Comparison of ENCODE assay signal across 8 mouse cellular contexts in the genomic region with DNA sequence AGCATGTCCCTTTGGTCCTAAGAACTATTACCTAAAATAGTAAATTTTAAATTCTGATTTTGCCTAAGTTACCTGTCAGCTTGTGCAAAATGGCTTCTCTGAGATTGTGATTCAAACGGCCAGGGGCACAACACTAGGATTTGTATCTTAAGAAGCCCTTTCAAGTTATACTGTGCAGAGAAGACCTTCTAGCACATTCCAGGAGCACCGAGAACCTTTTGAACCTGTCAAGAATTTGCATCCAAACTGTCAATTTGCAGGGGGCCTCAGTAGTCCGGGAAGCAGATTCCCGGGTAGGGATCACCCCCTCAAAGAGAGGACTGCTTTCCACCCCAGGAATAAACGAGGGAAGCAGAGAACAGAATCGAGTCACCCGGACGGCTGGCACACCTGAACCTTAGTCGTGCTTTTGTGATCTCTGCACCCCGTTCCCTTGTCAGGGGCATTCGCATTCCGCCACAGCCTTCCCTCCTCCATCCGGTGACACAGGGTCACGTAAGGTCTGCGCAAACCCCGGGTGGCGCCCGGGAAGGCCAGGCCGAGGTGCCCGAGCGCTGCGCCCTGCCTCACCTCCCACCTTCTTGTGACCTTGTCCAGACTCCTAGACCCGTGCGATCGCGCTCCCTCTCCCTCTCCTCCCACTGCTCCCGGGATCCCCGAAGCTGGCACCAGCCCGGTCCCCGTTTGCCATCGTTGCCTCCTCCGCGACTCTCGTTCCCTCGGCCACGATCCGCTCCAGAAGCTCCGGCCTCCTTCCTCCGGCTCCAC. TPM values are rescaled to one million over a fixed set of nuclear protein-coding genes. Genes with fewer than 3 reads are reported as not detected.
DNase-seq lines count a peak whose midpoint lies in the region; ATAC-seq and TF ChIP-seq lines count a peak whose summit lies in the region.

No protein-coding gene starts in this region.

- peak overlapping the region; percentile 87 for H3K4me2 ChIP-seq in heart, embryonic 14.5 days (ENCODE audit: low read length)
- H3K4me2 ChIP-seq in limb, embryonic 14.5 days (replicated peaks; ENCODE audit: low read depth, low read length, severe bottlenecking): peak overlapping the region; percentile 86
- peak overlapping the region; percentile 75 for H3K4me2 ChIP-seq in midbrain, postnatal 0 days (ENCODE audit: low read depth, low read length, poor library complexity, severe bottlenecking)

- WGBS in heart, embryonic 14.5 days: under 1% methylated on average over 39 of the region's 39 CpGs
- 1% methylated on average over 39 of the region's 39 CpGs for WGBS in limb, embryonic 14.5 days
- WGBS in midbrain, postnatal 0 days: under 1% methylated on average over 39 of the region's 39 CpGs

- H3K27ac ChIP-seq in heart, embryonic 14.5 days (replicated peaks in 1 of 2; ENCODE audit: control insufficient read depth in 1 of 2, insufficient read depth in 1 of 2, low read depth in 2 of 2, low read length in 2 of 2): peak overlapping the region; percentile 94 to 99
- H3K27ac ChIP-seq in limb, embryonic 14.5 days (replicated peaks; ENCODE audit: low read depth, low read length): peak overlapping the region; percentile 63
- H3K27ac ChIP-seq in midbrain, postnatal 0 days (ENCODE audit: low read depth, low read length): peak overlapping the region; percentile 85

- TF ChIP-seq CTCF in midbrain, postnatal 0 days (IDR thresholded peaks at IDR 0.05): no peak

- intact Hi-C loops in left cerebral cortex, postnatal 10 days (cut with DNase I): loop anchor here (5.0 kb wide), 1 partner anchor 125 kb away; no protein-coding TSS in a partner anchor

- no peaks in the 10 kb centered on the region for H3K9me3 ChIP-seq in heart, embryonic 14.5 days (ENCODE audit: control insufficient read depth, low read length)
- H3K9me3 ChIP-seq in limb, embryonic 14.5 days (ENCODE audit: control insufficient read depth, low read length): no peaks in the 10 kb centered on the region
- no peaks in the 10 kb centered on the region for H3K9me3 ChIP-seq in midbrain, postnatal 0 days (ENCODE audit: low read length)

- H3K36me3 ChIP-seq in heart, embryonic 14.5 days (ENCODE audit: control insufficient read depth, insufficient read depth, low read length): peaks cover 13% of the 10 kb centered on the region
- H3K36me3 ChIP-seq in limb, embryonic 14.5 days (ENCODE audit: control insufficient read depth, insufficient read depth, low read length): peaks cover 6% of the 10 kb centered on the region; the same call in 1 of the 2 replicates
- peaks cover 3% of the 10 kb centered on the region; the same call in 1 of the 2 replicates for H3K36me3 ChIP-seq in midbrain, postnatal 0 days (ENCODE audit: insufficient read depth, low read length)

- no peaks in the 10 kb centered on the region for H3K27me3 ChIP-seq in heart, embryonic 14.5 days (ENCODE audit: control insufficient read depth, insufficient read depth, low read length)
- H3K27me3 ChIP-seq in limb, embryonic 14.5 days (ENCODE audit: control insufficient read depth, insufficient read depth, low read length): no peaks in the 10 kb centered on the region
- H3K27me3 ChIP-seq in midbrain, postnatal 0 days (ENCODE audit: insufficient read depth, low read length): no peaks in the 10 kb centered on the region

- H3K4me3 ChIP-seq in heart, embryonic 14.5 days (ENCODE audit: control insufficient read depth in 1 of 2, insufficient read depth in 1 of 2, low read depth in 1 of 2, low read length in 2 of 2): peak overlapping the region; percentile 69 to 93
- H3K4me3 ChIP-seq in limb, embryonic 14.5 days (replicated peaks; ENCODE audit: low read length): peak overlapping the region; percentile 71
- H3K4me3 ChIP-seq in midbrain, postnatal 0 days (ENCODE audit: low read depth, low read length): peak overlapping the region; percentile 83

- H3K9ac ChIP-seq in heart, embryonic 14.5 days (ENCODE audit: low read length): peak overlapping the region; percentile 95
- peak overlapping the region; percentile 76 for H3K9ac ChIP-seq in limb, embryonic 14.5 days (ENCODE audit: low read depth, low read length, severe bottlenecking)
- H3K9ac ChIP-seq in midbrain, postnatal 0 days (replicated peaks; ENCODE audit: low read length, poor library complexity, severe bottlenecking): peak overlapping the region; percentile 84

- peaks cover 0 to 9% of the 10 kb centered on the region in 2 experiments; a peak in 2 of 4 replicates for H3K4me1 ChIP-seq in heart, embryonic 14.5 days (ENCODE audit: control insufficient read depth in 2 of 2, insufficient read depth in 2 of 2, low read length in 2 of 2)
- H3K4me1 ChIP-seq in limb, embryonic 14.5 days (ENCODE audit: control insufficient read depth, insufficient read depth, low read length): 0 out of 2 replicates have a peak, but pooled peaks cover 3% of the 10 kb centered on the region
- 0 out of 2 replicates have a peak, but pooled peaks cover 3% of the 10 kb centered on the region for H3K4me1 ChIP-seq in midbrain, postnatal 0 days (ENCODE audit: insufficient read depth, low read length)

- peak; percentile 34 for ATAC-seq in heart, embryonic 14.5 days (ENCODE audit: insufficient number of reproducible peaks, insufficient read depth, low FRiP score, low read depth)
- no peak for ATAC-seq in limb, embryonic 14.5 days (ENCODE audit: low FRiP score, low read depth)
- ATAC-seq in midbrain, postnatal 0 days (ENCODE audit: low FRiP score): peak; percentile 61

- DNase-seq in adrenal gland, adult 8-10 months: peak; percentile 53
- no peak for DNase-seq in adrenal gland, adult 2 months
- peak; percentile 47 for DNase-seq in thymus, postnatal 0 days (ENCODE audit: low spot score)
- no peak for DNase-seq in thymus, postnatal 36 days
- DNase-seq in limb, embryonic 14.5 days (ENCODE audit: low spot score): no peak
- DNase-seq in midbrain, postnatal 0 days (ENCODE audit: low spot score): no peak
- DNase-seq in left cerebral cortex, postnatal 10 days (ENCODE audit: extremely low spot score in 1 of 2, low spot score in 2 of 2): no peak

- 0 out of 2 replicates have a peak, but pooled peaks have one; percentile 5 for TF ChIP-seq POLR2A in limb, embryonic 14.5 days (IDR thresholded peaks at IDR 0.05; ENCODE audit: borderline replicate concordance, extremely low read depth, insufficient read depth, insufficient read length)

RNA-seq across cellular contexts. Expression of a gene that starts 1.3 kb away (rescaled TPM):
- total RNA-seq in adrenal gland, adult 8-10 months (2022): 100 to 1,000 TPM in 1 of 4 experiments, 10 to 100 TPM in 3; 86.5 to 102 (median 87.4) TPM
- total RNA-seq in adrenal gland, adult 2 months (2021): 100 to 1,000 TPM in 1 of 2 experiments, 10 to 100 TPM in 1; 44.6 to 103 TPM
- 15.4 and 20.8 TPM in 2 replicates for polyA plus RNA-seq in adrenal gland, adult 2 months (2012; rRNA removed)
- 142 and 156 TPM in 2 replicates for polyA plus RNA-seq in thymus, postnatal 0 days (2015; fragmentation: Nextera tagmentation; extraction: Ambion mirVana)
- 252 and 275 TPM in 2 replicates for polyA plus RNA-seq in heart, embryonic 14.5 days (2014; fragmentation: Nextera tagmentation; extraction: Ambion mirVana)
- polyA plus RNA-seq in limb, embryonic 14.5 days (2012; rRNA removed): 50.6 and 71.0 TPM in 2 replicates
- 213 and 235 TPM in 2 replicates for polyA plus RNA-seq in limb, embryonic 14.5 days (2014; fragmentation: Nextera tagmentation; extraction: Ambion mirVana)
- 30.6 and 42.8 TPM in 2 replicates for total RNA-seq in midbrain, postnatal 0 days (2014; rRNA removed)
- 179 and 182 TPM in 2 replicates for polyA plus RNA-seq in midbrain, postnatal 0 days (2015; fragmentation: Nextera tagmentation; extraction: Ambion mirVana)
- 10 to 100 TPM; 97.0 to 99.0 TPM for total RNA-seq in left cerebral cortex, postnatal 10 days (2021)

RNA-seq across cellular contexts. Expression of a gene that starts 17.6 kb away (rescaled TPM):
- total RNA-seq in adrenal gland, adult 8-10 months (2022): 1 to 10 TPM in 3 of 4 experiments, under 1 TPM in 1; 0.73 to 2.2 (median 1.6) TPM
- total RNA-seq in adrenal gland, adult 2 months (2021): 1 to 10 TPM in 1 of 2 experiments, under 1 TPM in 1; 0.63 to 1.0 TPM
- 0.26 and 1.2 TPM in 2 replicates for polyA plus RNA-seq in adrenal gland, adult 2 months (2012; rRNA removed)
- polyA plus RNA-seq in thymus, postnatal 0 days (2015; fragmentation: Nextera tagmentation; extraction: Ambion mirVana): 0.24 and 0.29 TPM in 2 replicates
- 0.22 and 0.27 TPM in 2 replicates for polyA plus RNA-seq in heart, embryonic 14.5 days (2014; fragmentation: Nextera tagmentation; extraction: Ambion mirVana)
- polyA plus RNA-seq in limb, embryonic 14.5 days (2012; rRNA removed): 0.58 and 0.79 TPM in 2 replicates
- 0.47 and 0.59 TPM in 2 replicates for polyA plus RNA-seq in limb, embryonic 14.5 days (2014; fragmentation: Nextera tagmentation; extraction: Ambion mirVana)
- 2.8 and 3.0 TPM in 2 replicates for total RNA-seq in midbrain, postnatal 0 days (2014; rRNA removed)
- 4.1 and 4.8 TPM in 2 replicates for polyA plus RNA-seq in midbrain, postnatal 0 days (2015; fragmentation: Nextera tagmentation; extraction: Ambion mirVana)
- 1 to 10 TPM; 9.0 to 9.3 TPM for total RNA-seq in left cerebral cortex, postnatal 10 days (2021)

RNA-seq across cellular contexts. Expression of a gene that starts 41.3 kb away (rescaled TPM):
- 1 to 10 TPM in 1 of 4 experiments, under 1 TPM in 3; 0.77 to 2.1 (median 0.88) TPM for total RNA-seq in adrenal gland, adult 8-10 months (2022)
- total RNA-seq in adrenal gland, adult 2 months (2021): 1 to 10 TPM; 1.2 to 1.4 TPM
- polyA plus RNA-seq in adrenal gland, adult 2 months (2012; rRNA removed): 0.77 and 0.92 TPM in 2 replicates
- 0.26 and 0.31 TPM in 2 replicates for polyA plus RNA-seq in thymus, postnatal 0 days (2015; fragmentation: Nextera tagmentation; extraction: Ambion mirVana)
- 1.2 and 1.3 TPM in 2 replicates for polyA plus RNA-seq in heart, embryonic 14.5 days (2014; fragmentation: Nextera tagmentation; extraction: Ambion mirVana)
- polyA plus RNA-seq in limb, embryonic 14.5 days (2012; rRNA removed): 0.25 and 0.32 TPM in 2 replicates
- 0.26 and 0.40 TPM in 2 replicates for polyA plus RNA-seq in limb, embryonic 14.5 days (2014; fragmentation: Nextera tagmentation; extraction: Ambion mirVana)
- 1.7 and 3.0 TPM in 2 replicates for total RNA-seq in midbrain, postnatal 0 days (2014; rRNA removed)
- polyA plus RNA-seq in midbrain, postnatal 0 days (2015; fragmentation: Nextera tagmentation; extraction: Ambion mirVana): 0.78 and 0.96 TPM in 2 replicates
- total RNA-seq in left cerebral cortex, postnatal 10 days (2021): 1 to 10 TPM; 3.6 to 4.2 TPM

RNA-seq across cellular contexts. Expression of a gene that starts 59.3 kb away (rescaled TPM):
- total RNA-seq in adrenal gland, adult 8-10 months (2022): under 1 TPM; 0.54 to 0.84 (median 0.72) TPM
- total RNA-seq in adrenal gland, adult 2 months (2021): under 1 TPM; 0.48 to 0.84 TPM
- polyA plus RNA-seq in adrenal gland, adult 2 months (2012; rRNA removed): 0.32 and 1.00 TPM in 2 replicates
- polyA plus RNA-seq in thymus, postnatal 0 days (2015; fragmentation: Nextera tagmentation; extraction: Ambion mirVana): 0.31 and 0.40 TPM in 2 replicates
- not detected in 2 replicates for polyA plus RNA-seq in heart, embryonic 14.5 days (2014; fragmentation: Nextera tagmentation; extraction: Ambion mirVana)
- polyA plus RNA-seq in limb, embryonic 14.5 days (2012; rRNA removed): not detected in 2 replicates
- polyA plus RNA-seq in limb, embryonic 14.5 days (2014; fragmentation: Nextera tagmentation; extraction: Ambion mirVana): not detected in 2 replicates
- total RNA-seq in midbrain, postnatal 0 days (2014; rRNA removed): not detected in 2 replicates
- not detected in 2 replicates for polyA plus RNA-seq in midbrain, postnatal 0 days (2015; fragmentation: Nextera tagmentation; extraction: Ambion mirVana)
- not detected for total RNA-seq in left cerebral cortex, postnatal 10 days (2021)

Comparison
In these comparisons a context has a peak if more than half of its experiments do, and no peak if none do; other contexts are left out.
1. DNase-seq: peak in adrenal gland, adult 8-10 months (single experiment) and thymus, postnatal 0 days (single experiment); none in adrenal gland, adult 2 months (single experiment), thymus, postnatal 36 days (0 of 2), limb, embryonic 14.5 days (single experiment), midbrain, postnatal 0 days (single experiment) and left cerebral cortex, postnatal 10 days (0 of 2).
2. Peak in every context shown above with its lines, with median percentiles within 50 percentile points of each other: H3K27ac ChIP-seq, H3K4me2 ChIP-seq, H3K4me3 ChIP-seq and H3K9ac ChIP-seq.